Mouse (Mus musculus): ENCODE data around the gene Gm49027. TPM values are rescaled to one million over a fixed set of nuclear protein-coding genes. Genes with fewer than 3 reads are reported as not detected.

Gene Gm49027
- polyA plus RNA-seq, 1 experiment: 6.6 TPM

DNA sequence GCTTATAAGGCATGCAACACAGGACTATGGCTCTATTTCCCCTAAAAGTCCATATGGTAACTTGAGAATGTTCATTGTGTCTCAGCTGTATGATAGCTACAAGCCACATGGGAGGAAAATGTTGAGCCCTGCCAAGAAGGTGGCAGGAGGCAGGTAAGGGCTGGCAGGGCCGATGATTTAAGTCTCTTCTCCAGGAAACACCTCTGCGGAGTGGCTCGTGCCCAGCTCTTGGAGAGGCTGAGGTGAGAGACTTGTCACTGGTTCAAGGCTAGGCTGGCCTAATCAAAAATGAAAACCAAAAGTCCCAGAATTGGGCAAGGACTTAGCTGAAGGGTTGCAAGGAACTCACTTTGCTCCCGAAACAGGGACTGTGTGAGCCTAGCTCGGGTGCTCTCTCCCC lies 15.1 kb downstream of the Gm49027 start, which contains the start of gene B3gnt4:
Gene B3gnt4 (plus strand): TSS at position 301 of the 400 bp plus-strand sequence.
- Histone ChIP-seq H3K36me3 (ENCODE audit: control insufficient read depth, insufficient read depth, low read length) (no peaks in the 10 kb centered on the region), H3K27me3 (ENCODE audit: control insufficient read depth, insufficient read depth, low read length) (peaks cover 3% of the 10 kb centered on the region; the same call in 1 of the 2 replicates), H3K27ac (ENCODE audit: control insufficient read depth, insufficient read depth, low read length) (no peak within 1 kb of the TSS), H3K4me1 (replicated peaks; ENCODE audit: control insufficient read depth, insufficient read depth, low read length) (peaks cover 14% of the 10 kb centered on the region), H3K4me3 (ENCODE audit: control insufficient read depth, insufficient read depth, low read length) (no peak within 1 kb of the TSS)
- WGBS: 90% methylated on average over 5 of the region's 5 CpGs
- DNase-seq: no peak
- TF ChIP-seq CTCF (IDR thresholded peaks at IDR 0.05; ENCODE audit: borderline replicate concordance, control insufficient read depth, extremely low read depth, insufficient read depth, low read length, poor library complexity): no peak
- no peak for TF ChIP-seq POLR2A (IDR thresholded peaks at IDR 0.05; ENCODE audit: control insufficient read depth, extremely low read depth, insufficient read depth, low read length, poor library complexity)

GRCm38 (mm10) chr5:123508921-123509320 lies 16.4 kb downstream of the Gm49027 start:
- no peak for DNase-seq
- H3K4me1 ChIP-seq (replicated peaks; ENCODE audit: control insufficient read depth, insufficient read depth, low read length): peaks cover 14% of the 10 kb centered on the region
- H3K36me3 ChIP-seq (ENCODE audit: control insufficient read depth, insufficient read depth, low read length): no peaks in the 10 kb centered on the region
- TF ChIP-seq POLR2A (IDR thresholded peaks at IDR 0.05; ENCODE audit: control insufficient read depth, extremely low read depth, insufficient read depth, low read length, poor library complexity) (no peak), CTCF (IDR thresholded peaks at IDR 0.05; ENCODE audit: borderline replicate concordance, control insufficient read depth, extremely low read depth, insufficient read depth, low read length, poor library complexity) (no peak)
- peak overlapping the region; percentile 50 for H3K4me3 ChIP-seq (ENCODE audit: control insufficient read depth, insufficient read depth, low read length)
- H3K27me3 ChIP-seq (ENCODE audit: control insufficient read depth, insufficient read depth, low read length): peaks cover 3% of the 10 kb centered on the region; the same call in 1 of the 2 replicates
- 22% methylated on average over 12 of the region's 12 CpGs for WGBS
- H3K27ac ChIP-seq (ENCODE audit: control insufficient read depth, insufficient read depth, low read length): no peak overlapping the region

GRCm38 (mm10) chr5:123507936-123508723 lies 17.2 kb downstream of the Gm49027 start:
- peaks cover 14% of the 10 kb centered on the region for H3K4me1 ChIP-seq (replicated peaks; ENCODE audit: control insufficient read depth, insufficient read depth, low read length)
- TF ChIP-seq POLR2A (IDR thresholded peaks at IDR 0.05; ENCODE audit: control insufficient read depth, extremely low read depth, insufficient read depth, low read length, poor library complexity) (0 out of 2 replicates have a peak, but pooled peaks have one; percentile 27), CTCF (IDR thresholded peaks at IDR 0.05; ENCODE audit: borderline replicate concordance, control insufficient read depth, extremely low read depth, insufficient read depth, low read length, poor library complexity) (no peak)
- peak; percentile 85 for DNase-seq
- peaks cover 3% of the 10 kb centered on the region; the same call in 1 of the 2 replicates for H3K27me3 ChIP-seq (ENCODE audit: control insufficient read depth, insufficient read depth, low read length)
- WGBS: 2% methylated on average over 59 of the region's 59 CpGs
- no peak overlapping the region for H3K27ac ChIP-seq (ENCODE audit: control insufficient read depth, insufficient read depth, low read length)
- no peaks in the 10 kb centered on the region for H3K36me3 ChIP-seq (ENCODE audit: control insufficient read depth, insufficient read depth, low read length)
- peak overlapping the region; percentile 50 for H3K4me3 ChIP-seq (ENCODE audit: control insufficient read depth, insufficient read depth, low read length)

GRCm38 (mm10) chr5:123501973-123502372 lies 23.3 kb downstream of the Gm49027 start:
- Histone ChIP-seq H3K4me1 (replicated peaks; ENCODE audit: control insufficient read depth, insufficient read depth, low read length) (peaks cover 12% of the 10 kb centered on the region), H3K27ac (ENCODE audit: control insufficient read depth, insufficient read depth, low read length) (no peak overlapping the region), H3K27me3 (ENCODE audit: control insufficient read depth, insufficient read depth, low read length) (no peaks in the 10 kb centered on the region), H3K36me3 (ENCODE audit: control insufficient read depth, insufficient read depth, low read length) (no peaks in the 10 kb centered on the region), H3K4me3 (ENCODE audit: control insufficient read depth, insufficient read depth, low read length) (no peak overlapping the region)
- WGBS: 46% methylated on average over 4 of the region's 4 CpGs
- no peak for DNase-seq
- no peak for TF ChIP-seq POLR2A (IDR thresholded peaks at IDR 0.05; ENCODE audit: control insufficient read depth, extremely low read depth, insufficient read depth, low read length, poor library complexity)
- no peak for TF ChIP-seq CTCF (IDR thresholded peaks at IDR 0.05; ENCODE audit: borderline replicate concordance, control insufficient read depth, extremely low read depth, insufficient read depth, low read length, poor library complexity)

DNA sequence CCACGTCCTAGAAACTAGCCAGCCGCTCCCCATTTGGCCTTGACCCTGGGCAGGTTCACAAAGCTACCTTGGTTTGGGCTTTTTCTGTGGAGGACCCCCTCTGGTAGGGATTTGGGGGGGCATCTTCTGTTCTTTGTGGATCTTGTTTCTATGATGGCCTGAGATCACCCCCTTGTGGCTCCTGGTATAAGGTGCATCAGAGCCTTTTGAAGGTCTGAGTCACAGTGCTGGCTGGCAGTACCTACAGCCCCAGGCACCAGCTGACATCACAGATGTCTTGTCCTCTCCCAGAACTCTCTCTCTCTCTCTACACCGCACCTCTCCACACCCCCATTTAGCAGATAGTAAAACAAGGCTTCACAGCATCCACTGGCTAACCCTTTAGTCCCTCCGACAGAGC lies 25.6 kb downstream of the Gm49027 start:
- DNase-seq: peak; percentile 32
- no peak overlapping the region for H3K4me3 ChIP-seq (ENCODE audit: control insufficient read depth, insufficient read depth, low read length)
- no peaks in the 10 kb centered on the region for H3K27me3 ChIP-seq (ENCODE audit: control insufficient read depth, insufficient read depth, low read length)
- peaks cover 12% of the 10 kb centered on the region for H3K4me1 ChIP-seq (replicated peaks; ENCODE audit: control insufficient read depth, insufficient read depth, low read length)
- no peak for TF ChIP-seq CTCF (IDR thresholded peaks at IDR 0.05; ENCODE audit: borderline replicate concordance, control insufficient read depth, extremely low read depth, insufficient read depth, low read length, poor library complexity)
- no peak for TF ChIP-seq POLR2A (IDR thresholded peaks at IDR 0.05; ENCODE audit: control insufficient read depth, extremely low read depth, insufficient read depth, low read length, poor library complexity)
- H3K36me3 ChIP-seq (ENCODE audit: control insufficient read depth, insufficient read depth, low read length): no peaks in the 10 kb centered on the region
- H3K27ac ChIP-seq (ENCODE audit: control insufficient read depth, insufficient read depth, low read length): no peak overlapping the region
- WGBS: 54% methylated on average over 4 of the region's 4 CpGs

- TF ChIP-seq POLR2A (IDR thresholded peaks at IDR 0.05; ENCODE audit: control insufficient read depth, extremely low read depth, insufficient read depth, low read length, poor library complexity) (no peak), CTCF (IDR thresholded peaks at IDR 0.05; ENCODE audit: borderline replicate concordance, control insufficient read depth, extremely low read depth, insufficient read depth, low read length, poor library complexity) (no peak)
- WGBS: 64% methylated on average over 9 of the region's 9 CpGs
- no peak for DNase-seq
- no peak overlapping the region for H3K27ac ChIP-seq (ENCODE audit: control insufficient read depth, insufficient read depth, low read length)
- no peaks in the 10 kb centered on the region for H3K4me1 ChIP-seq (replicated peaks; ENCODE audit: control insufficient read depth, insufficient read depth, low read length)
- no peak overlapping the region for H3K4me3 ChIP-seq (ENCODE audit: control insufficient read depth, insufficient read depth, low read length)
- H3K36me3 ChIP-seq (ENCODE audit: control insufficient read depth, insufficient read depth, low read length): no peaks in the 10 kb centered on the region
- H3K27me3 ChIP-seq (ENCODE audit: control insufficient read depth, insufficient read depth, low read length): no peaks in the 10 kb centered on the region
These were observed 35.4 kb downstream of the Gm49027 start for GRCm38 (mm10) chr5:123489935-123490334.

All from thymus, adult 2 months (tissue).